Mouse (Mus musculus): ENCODE measurements around the gene Tbc1d10b.
"Not testable (repeated sequence)": the region's sequence is repeated elsewhere in the genome, so short reads cannot be mapped to it uniquely, and the experiment has no call there.

- TF ChIP-seq EP300 (optimal IDR thresholded peaks at IDR 0.05); CTCF (IDR thresholded peaks at IDR 0.05; ENCODE audit: low read depth): not testable (repeated sequence)
Observed at GRCm38 (mm10) chr7:127181724-127182123, 26.5 kb downstream of the Tbc1d10b start.

All from stomach, postnatal 0 days (tissue).